ENCODE assay signal across 26 mouse cellular contexts in genomic region chr3:88129006-88129405, GRCm38 (mm10). TPM values are rescaled to one million over a fixed set of nuclear protein-coding genes. Genes with fewer than 3 reads are reported as not detected.
"Had no signal": no experiment of that assay in that cellular context is flagged by ENCODE, and none has a peak within 500 bp of the region (broad histone marks: within the 10 kb centered on the region; RNA-seq: fewer than 3 reads in every experiment).

No protein-coding gene starts in this region.

- H3K9ac ChIP-seq: lung, embryonic 14.5 days; midbrain, embryonic 12.5 days; neural tube, embryonic 13.5 days; neural tube, embryonic 15.5 days; stomach, embryonic 15.5 days had no signal

- DNase-seq: lung, adult 18-20 months; lung, embryonic 14.5 days; lung, postnatal 10 days; lung, postnatal 4 days; midbrain, embryonic 14.5 days; retina, postnatal 1 day; right cerebral cortex, adult 18-20 months; right cerebral cortex, postnatal 25 days; right cerebral cortex, postnatal 4 days; spleen, adult 18-20 months; thymus, adult 2 months; thymus, postnatal 25 days; thymus, postnatal 4 days had no signal

- H3K4me2 ChIP-seq: lung, embryonic 14.5 days; midbrain, embryonic 12.5 days; neural tube, embryonic 13.5 days; neural tube, embryonic 15.5 days; stomach, embryonic 15.5 days had no signal

- H3K9me3 ChIP-seq: midbrain, embryonic 10.5 days; midbrain, embryonic 12.5 days; neural tube, embryonic 13.5 days; neural tube, embryonic 15.5 days; stomach, embryonic 15.5 days had no signal

- H3K27ac ChIP-seq: midbrain, embryonic 10.5 days; midbrain, embryonic 12.5 days; neural tube, embryonic 13.5 days; neural tube, embryonic 15.5 days; stomach, embryonic 15.5 days; stomach, postnatal 0 days had no signal

- H3K36me3 ChIP-seq: midbrain, embryonic 10.5 days; midbrain, embryonic 12.5 days; neural tube, embryonic 13.5 days; neural tube, embryonic 15.5 days; stomach, embryonic 15.5 days had no signal

- H3K4me1 ChIP-seq: midbrain, embryonic 12.5 days; neural tube, embryonic 13.5 days had no signal

- H3K4me3 ChIP-seq: midbrain, embryonic 10.5 days; midbrain, embryonic 12.5 days; myocyte; neural tube, embryonic 13.5 days; neural tube, embryonic 15.5 days; stomach, embryonic 15.5 days had no signal

- ATAC-seq: midbrain, embryonic 16.5 days had no signal

- H3K27me3 ChIP-seq: midbrain, embryonic 12.5 days; neural tube, embryonic 13.5 days; neural tube, embryonic 15.5 days; stomach, embryonic 15.5 days had no signal

RNA-seq across cellular contexts. Expression of gene Ttc24, which starts 50.9 kb away (rescaled TPM):
- polyA plus RNA-seq: liver, embryonic 16.5 days; lung, embryonic 14.5 days; lung, embryonic 16.5 days; midbrain, embryonic 10.5 days; midbrain, embryonic 12.5 days; midbrain, embryonic 14.5 days; midbrain, embryonic 16.5 days; myocyte; neural tube, embryonic 11.5 days; neural tube, embryonic 13.5 days; neural tube, embryonic 15.5 days; small intestine, adult 2 months; stomach, embryonic 15.5 days; stomach, postnatal 0 days; urinary bladder, adult 2 months had no signal
